Mouse (Mus musculus) liver, embryonic 15.5 days (tissue): ENCODE data around the gene Siah1b. TPM values are rescaled to one million over a fixed set of nuclear protein-coding genes. Genes with fewer than 3 reads are reported as not detected.

Experiments
- ATAC-seq: fragments of 200-750 bp; cut with Nextera tagmentation; 2 replicates; pipeline ENCODE4 v1.8.0; 2017; ENCODE audit warnings: moderate number of reproducible peaks, mild to moderate bottlenecking, moderate library complexity; ENCODE audit not compliant: insufficient read depth
- H3K27ac ChIP-seq: fragments of 300-500 bp; sonication (generic); replicated peaks from 2 replicates; pipeline ENCODE4 v1.5.1; 2015; ENCODE audit warnings: mild to moderate bottlenecking, inconsistent platforms
- H3K27me3 ChIP-seq: fragments of 300-500 bp; sonication (generic); 2 replicates; pipeline ENCODE4 v1.6.1; 2015; ENCODE audit warnings: mild to moderate bottlenecking, inconsistent platforms
- H3K36me3 ChIP-seq: fragments of 300-500 bp; sonication (generic); replicated peaks from 2 replicates; pipeline ENCODE4 v1.6.1; 2015; ENCODE audit warnings: moderate library complexity, mild to moderate bottlenecking, inconsistent platforms
- H3K4me1 ChIP-seq: fragments of 300-500 bp; sonication (generic); replicated peaks from 2 replicates; pipeline ENCODE4 v1.6.1; 2015; ENCODE audit warnings: inconsistent platforms
- H3K4me2 ChIP-seq: fragments of 300-500 bp; sonication (generic); 2 replicates; pipeline ENCODE4 v1.6.1; 2015; ENCODE audit warnings: moderate library complexity, mild to moderate bottlenecking, inconsistent platforms
- H3K4me3 ChIP-seq: fragments of 300-500 bp; sonication (generic); replicated peaks from 2 replicates; pipeline ENCODE4 v1.5.1; 2015; ENCODE audit warnings: mild to moderate bottlenecking, inconsistent platforms
- H3K9ac ChIP-seq: fragments of 300-500 bp; sonication (generic); 2 replicates; pipeline ENCODE4 v1.6.1; 2015; ENCODE audit warnings: moderate library complexity, mild to moderate bottlenecking, inconsistent platforms
- H3K9me3 ChIP-seq: fragments of 300-500 bp; sonication (generic); replicated peaks from 2 replicates; pipeline ENCODE4 v1.6.1; 2016; ENCODE audit warnings: inconsistent platforms
- WGBS: fragments of 180-500 bp; shearing (Covaris S2); methylation state at CpG from one replicate; pipeline ENCODE4 v1.1.7; 2015; ENCODE audit warnings: mixed read lengths; ENCODE audit not compliant: insufficient replicate concordance; 5-methylcytosine and 5-hydroxymethylcytosine counted together
- polyA plus RNA-seq: library from polyadenylated mRNA; unstranded; fragments of >200 nt; fragmentation: Nextera tagmentation; extraction: Ambion mirVana; gene quantifications from 2 replicates; pipeline ENCODE4 v1.2.1, GENCODE M21; 2015

Siah1b gene
- polyA plus RNA-seq, 1 experiment from 2014 or later: 14.3 TPM

- Histone ChIP-seq H3K9me3 (no peaks in the 10 kb centered on the region), H3K9ac (no peak within 1 kb of the TSS), H3K27ac (no peak within 1 kb of the TSS), H3K27me3 (no peaks in the 10 kb centered on the region), H3K36me3 (no peaks in the 10 kb centered on the region), H3K4me2 (no peak within 1 kb of the TSS), H3K4me1 (peaks cover 28% of the 10 kb centered on the region), H3K4me3 (no peak within 1 kb of the TSS)
- 63% methylated on average over 4 of the region's 4 CpGs for WGBS
- no peak for ATAC-seq
Measured at GRCm38 (mm10) chrX:164088582-164088981, 12.3 kb upstream of the Siah1b start, which contains the start of gene Cltrn. Gene Cltrn, plus strand, starts transcription at chrX:164088830.

- no peak overlapping the region for H3K27ac ChIP-seq
Measured at GRCm38 (mm10) chrX:164082030-164082429, 5.7 kb upstream of the Siah1b start.

GRCm38 (mm10) chrX:164068968-164069367 is 7.3 kb downstream of the Siah1b start:
- H3K4me3 ChIP-seq: no peak overlapping the region
- peaks cover 25% of the 10 kb centered on the region for H3K36me3 ChIP-seq
- H3K4me2 ChIP-seq: no peak overlapping the region
- H3K9me3 ChIP-seq: no peaks in the 10 kb centered on the region
- no peak overlapping the region for H3K9ac ChIP-seq
- no peaks in the 10 kb centered on the region for H3K4me1 ChIP-seq
- ATAC-seq: no peak
- H3K27me3 ChIP-seq: no peaks in the 10 kb centered on the region
- 59% methylated on average over 4 of the region's 4 CpGs for WGBS
- H3K27ac ChIP-seq: no peak overlapping the region

More at GRCm38 (mm10) chrX:164082030-164082429, 5.7 kb upstream of the Siah1b start:
- WGBS: 46% methylated on average over 9 of the region's 9 CpGs
- Histone ChIP-seq H3K36me3 (no peaks in the 10 kb centered on the region), H3K27me3 (no peaks in the 10 kb centered on the region), H3K9ac (no peak overlapping the region), H3K4me3 (no peak overlapping the region), H3K9me3 (no peaks in the 10 kb centered on the region), H3K4me1 (peaks cover 9% of the 10 kb centered on the region), H3K4me2 (no peak overlapping the region)
- ATAC-seq: peak; percentile 73; the same call in 1 of the 2 replicates

- no peaks in the 10 kb centered on the region for H3K9me3 ChIP-seq
- H3K9ac ChIP-seq: no peak overlapping the region
- H3K4me3 ChIP-seq: no peak overlapping the region
- 13% methylated on average over 2 of the region's 2 CpGs for WGBS
- no peaks in the 10 kb centered on the region for H3K4me1 ChIP-seq
- peaks cover 3% of the 10 kb centered on the region; the same call in 1 of the 2 replicates for H3K36me3 ChIP-seq
- peak; percentile 54; the same call in 1 of the 2 replicates for ATAC-seq
- H3K27me3 ChIP-seq: no peaks in the 10 kb centered on the region
- no peak overlapping the region for H3K4me2 ChIP-seq
- H3K27ac ChIP-seq: no peak overlapping the region
Measured at GRCm38 (mm10) chrX:164066185-164066584, 10.1 kb downstream of the Siah1b start.

- Histone ChIP-seq H3K36me3 (no peaks in the 10 kb centered on the region), H3K4me2 (no peak overlapping the region), H3K27ac (no peak overlapping the region), H3K4me1 (no peaks in the 10 kb centered on the region), H3K4me3 (no peak overlapping the region), H3K9me3 (no peaks in the 10 kb centered on the region), H3K27me3 (no peaks in the 10 kb centered on the region), H3K9ac (no peak overlapping the region)
- ATAC-seq: no peak
- WGBS: 38% methylated on average over 4 of the region's 4 CpGs
Measured at GRCm38 (mm10) chrX:164059070-164059469, 17.2 kb downstream of the Siah1b start.

- H3K27ac ChIP-seq: no peak overlapping the region
- no peaks in the 10 kb centered on the region for H3K4me1 ChIP-seq
- H3K9me3 ChIP-seq: no peaks in the 10 kb centered on the region
- H3K36me3 ChIP-seq: no peaks in the 10 kb centered on the region
- WGBS: 62% methylated on average over 3 of the region's 3 CpGs
- no peak overlapping the region for H3K4me3 ChIP-seq
- no peak overlapping the region for H3K4me2 ChIP-seq
- no peaks in the 10 kb centered on the region for H3K27me3 ChIP-seq
- no peak overlapping the region for H3K9ac ChIP-seq
- no peak for ATAC-seq
Measured at GRCm38 (mm10) chrX:164058523-164058922, 17.8 kb downstream of the Siah1b start.

- Histone ChIP-seq H3K4me1 (no peaks in the 10 kb centered on the region), H3K27ac (no peak overlapping the region), H3K27me3 (no peaks in the 10 kb centered on the region), H3K4me3 (no peak overlapping the region), H3K9ac (no peak overlapping the region), H3K4me2 (no peak overlapping the region), H3K36me3 (no peaks in the 10 kb centered on the region), H3K9me3 (no peaks in the 10 kb centered on the region)
- no peak for ATAC-seq
- WGBS: 34% methylated on average over 4 of the region's 4 CpGs
Measured at GRCm38 (mm10) chrX:164055726-164056125, 20.6 kb downstream of the Siah1b start.

- no peak overlapping the region for H3K4me2 ChIP-seq
- WGBS: 41% methylated on average over 2 of the region's 2 CpGs
- no peak overlapping the region for H3K9ac ChIP-seq
- no peaks in the 10 kb centered on the region for H3K4me1 ChIP-seq
- H3K27ac ChIP-seq: no peak overlapping the region
- H3K4me3 ChIP-seq: no peak overlapping the region
- no peaks in the 10 kb centered on the region for H3K9me3 ChIP-seq
- no peaks in the 10 kb centered on the region for H3K36me3 ChIP-seq
- no peak for ATAC-seq
- H3K27me3 ChIP-seq: no peaks in the 10 kb centered on the region
Measured at GRCm38 (mm10) chrX:164046736-164047135, 29.6 kb downstream of the Siah1b start.

- Histone ChIP-seq H3K9me3 (no peaks in the 10 kb centered on the region), H3K4me3 (no peak overlapping the region), H3K9ac (no peak overlapping the region), H3K4me1 (no peaks in the 10 kb centered on the region), H3K27ac (no peak overlapping the region), H3K36me3 (no peaks in the 10 kb centered on the region), H3K27me3 (no peaks in the 10 kb centered on the region; the same call in 1 of the 2 replicates), H3K4me2 (no peak overlapping the region)
- no peak for ATAC-seq
- 59% methylated on average over 13 of the region's 13 CpGs for WGBS
Measured at GRCm38 (mm10) chrX:164042069-164042468, 34.2 kb downstream of the Siah1b start.

GRCm38 (mm10) chrX:164038882-164039281 is 37.4 kb downstream of the Siah1b start:
- Histone ChIP-seq H3K4me1 (no peaks in the 10 kb centered on the region), H3K4me3 (no peak overlapping the region), H3K9me3 (no peaks in the 10 kb centered on the region), H3K27ac (no peak overlapping the region), H3K36me3 (no peaks in the 10 kb centered on the region), H3K9ac (no peak overlapping the region), H3K4me2 (no peak overlapping the region), H3K27me3 (no peaks in the 10 kb centered on the region; the same call in 1 of the 2 replicates)
- 48% methylated on average over 2 of the region's 2 CpGs for WGBS
- no peak for ATAC-seq

- no peak overlapping the region for H3K9ac ChIP-seq
- WGBS: 63% methylated on average over 7 of the region's 7 CpGs
- ATAC-seq: no peak
- no peak overlapping the region for H3K27ac ChIP-seq
- no peak overlapping the region for H3K4me2 ChIP-seq
- H3K27me3 ChIP-seq: no peaks in the 10 kb centered on the region; the same call in 1 of the 2 replicates
- no peak overlapping the region for H3K4me3 ChIP-seq
- H3K36me3 ChIP-seq: no peaks in the 10 kb centered on the region
- H3K4me1 ChIP-seq: no peaks in the 10 kb centered on the region
- no peaks in the 10 kb centered on the region for H3K9me3 ChIP-seq
Measured at GRCm38 (mm10) chrX:164035931-164036330, 40.4 kb downstream of the Siah1b start.

GRCm38 (mm10) chrX:164035401-164035800 is 40.9 kb downstream of the Siah1b start:
- H3K4me3 ChIP-seq: no peak overlapping the region
- H3K27me3 ChIP-seq: no peaks in the 10 kb centered on the region; the same call in 1 of the 2 replicates
- no peaks in the 10 kb centered on the region for H3K9me3 ChIP-seq
- no peaks in the 10 kb centered on the region for H3K4me1 ChIP-seq
- no peak overlapping the region for H3K4me2 ChIP-seq
- H3K9ac ChIP-seq: no peak overlapping the region
- no peaks in the 10 kb centered on the region for H3K36me3 ChIP-seq
- ATAC-seq: no peak
- 59% methylated on average over 2 of the region's 2 CpGs for WGBS
- no peak overlapping the region for H3K27ac ChIP-seq
